Comparison of ENCODE assay signal across 13 mouse cellular contexts in the genomic region with DNA sequence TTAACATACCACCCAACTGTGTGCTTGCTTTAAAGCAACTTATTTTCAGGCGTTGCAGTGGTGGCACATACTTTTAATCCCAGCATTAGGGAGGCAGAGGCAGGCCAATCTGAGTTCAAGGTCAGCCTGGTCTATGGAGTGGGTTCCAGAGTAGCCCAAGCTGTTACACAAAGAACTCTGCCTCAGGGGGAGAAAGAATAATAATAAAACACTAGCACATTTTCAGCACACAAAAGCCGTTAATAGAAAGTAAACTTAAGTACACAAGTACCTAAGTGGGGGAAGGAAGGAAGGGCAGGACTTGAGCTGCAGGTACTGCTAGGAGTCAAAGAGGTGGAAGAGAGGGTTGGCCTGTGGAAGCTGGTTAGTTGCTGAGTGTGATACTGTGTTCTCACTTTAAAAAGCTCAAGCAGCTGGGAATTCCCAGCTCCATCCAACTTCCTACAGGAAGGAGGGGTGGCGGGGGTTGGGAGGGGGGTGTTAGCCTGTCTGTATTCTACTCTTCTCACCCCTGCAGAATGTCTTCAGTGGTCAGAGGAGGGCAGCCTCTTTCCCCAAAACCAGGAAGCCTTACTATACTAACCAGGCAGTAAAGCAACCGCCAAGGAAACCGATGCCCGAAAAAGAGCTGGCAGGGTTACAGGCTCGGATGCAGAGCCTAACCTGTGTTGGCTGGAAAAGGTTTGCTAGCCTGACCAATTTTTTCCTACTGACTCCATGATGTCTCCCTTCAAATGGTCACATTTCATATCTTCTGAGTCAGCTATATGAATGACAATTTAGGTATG. TPM values are rescaled to one million over a fixed set of nuclear protein-coding genes. Genes with fewer than 3 reads are reported as not detected.
DNase-seq lines count a peak whose midpoint lies in the region; ATAC-seq and TF ChIP-seq lines count a peak whose summit lies in the region.
"Had no signal": no experiment of that assay in that cellular context is flagged by ENCODE, and none has a peak within 500 bp of the region (broad histone marks: within the 10 kb centered on the region; RNA-seq: fewer than 3 reads in every experiment).

No protein-coding gene starts in this region.

- no peak for TF ChIP-seq CTCF in gastrocnemius, adult 2 months (IDR thresholded peaks at IDR 0.05)
- TF ChIP-seq CTCF in testis, adult 2 months (IDR thresholded peaks at IDR 0.05; ENCODE audit: control insufficient read depth, insufficient read depth, insufficient replicate concordance, low read depth, low read length): no peak

- no peak for ATAC-seq in kidney, embryonic 16.5 days (ENCODE audit: low FRiP score, low TSS enrichment)
- no peak for ATAC-seq in forebrain, embryonic 15.5 days (replicated peaks)
- ATAC-seq: midbrain, embryonic 13.5 days had no signal

- TF ChIP-seq POLR2A in testis, adult 2 months (IDR thresholded peaks at IDR 0.05; ENCODE audit: control insufficient read depth, low read depth, low read length): no peak

- H3K27me3 ChIP-seq in kidney, embryonic 16.5 days (ENCODE audit: insufficient read depth, low read length): no peaks in the 10 kb centered on the region
- no peaks in the 10 kb centered on the region for H3K27me3 ChIP-seq in testis, adult 2 months (ENCODE audit: control insufficient read depth, insufficient read depth, low read length)
- H3K27me3 ChIP-seq in forebrain, embryonic 15.5 days: no peaks in the 10 kb centered on the region
- H3K27me3 ChIP-seq: midbrain, embryonic 13.5 days had no signal

- no peaks in the 10 kb centered on the region for H3K9me3 ChIP-seq in kidney, embryonic 16.5 days (ENCODE audit: low read length)
- H3K9me3 ChIP-seq in forebrain, embryonic 15.5 days: no peaks in the 10 kb centered on the region
- H3K9me3 ChIP-seq: midbrain, embryonic 13.5 days had no signal

- no peak overlapping the region for H3K4me2 ChIP-seq in kidney, embryonic 16.5 days (replicated peaks; ENCODE audit: low read depth, low read length)
- no peak overlapping the region for H3K4me2 ChIP-seq in forebrain, embryonic 15.5 days (replicated peaks)
- H3K4me2 ChIP-seq: midbrain, embryonic 13.5 days had no signal

- peak overlapping the region; percentile 80 for H3K27ac ChIP-seq in gastrocnemius, adult 2 months
- peak overlapping the region; percentile 17; the same call in 1 of the 2 replicates for H3K27ac ChIP-seq in kidney, embryonic 16.5 days (ENCODE audit: low read length)
- H3K27ac ChIP-seq in testis, adult 2 months (ENCODE audit: control insufficient read depth, insufficient read depth, low read depth, low read length): peak overlapping the region; percentile 43
- no peak overlapping the region for H3K27ac ChIP-seq in forebrain, embryonic 15.5 days (replicated peaks)
- H3K27ac ChIP-seq: midbrain, embryonic 13.5 days had no signal

- 68% methylated on average over 7 of the region's 7 CpGs for WGBS in kidney, embryonic 16.5 days
- WGBS in forebrain, embryonic 15.5 days: 83% methylated on average over 7 of the region's 7 CpGs

- peak; percentile 50 for DNase-seq in gastrocnemius, adult 2 months
- DNase-seq in gastrocnemius, postnatal 4 days (ENCODE audit: low spot score in 2 of 2): no peak
- no peak for DNase-seq in kidney, postnatal 25 days
- no peak for DNase-seq in testis, postnatal 14 days (ENCODE audit: low spot score)
- no peak for DNase-seq in urinary bladder, postnatal 36 days (ENCODE audit: low spot score in 2 of 2)

- H3K36me3 ChIP-seq in kidney, embryonic 16.5 days (ENCODE audit: insufficient read depth, low read length): peaks cover 6% of the 10 kb centered on the region; the same call in 1 of the 2 replicates
- H3K36me3 ChIP-seq in testis, adult 2 months (ENCODE audit: control insufficient read depth, insufficient read depth, low read length): no peaks in the 10 kb centered on the region; the same call in 1 of the 2 replicates
- H3K36me3 ChIP-seq in forebrain, embryonic 15.5 days: 0 out of 2 replicates have a peak, but pooled peaks cover 5% of the 10 kb centered on the region

- H3K9ac ChIP-seq in kidney, embryonic 16.5 days (replicated peaks; ENCODE audit: low read length): no peak overlapping the region
- no peak overlapping the region for H3K9ac ChIP-seq in forebrain, embryonic 15.5 days (replicated peaks)
- H3K9ac ChIP-seq: midbrain, embryonic 13.5 days had no signal

- H3K4me3 ChIP-seq in gastrocnemius, adult 2 months: peak overlapping the region; percentile 45
- H3K4me3 ChIP-seq in kidney, embryonic 16.5 days (ENCODE audit: low read length): no peak overlapping the region
- no peak overlapping the region for H3K4me3 ChIP-seq in testis, adult 2 months (ENCODE audit: control insufficient read depth, low read depth, low read length)
- no peak overlapping the region for H3K4me3 ChIP-seq in forebrain, embryonic 15.5 days
- H3K4me3 ChIP-seq: midbrain, embryonic 13.5 days had no signal

- intact Hi-C loops in gastrocnemius, adult 2 months (cut with DNase I): no loop called here

- H3K4me1 ChIP-seq in kidney, embryonic 16.5 days (ENCODE audit: insufficient read depth, low read length): peaks cover 26% of the 10 kb centered on the region
- H3K4me1 ChIP-seq in testis, adult 2 months (ENCODE audit: control insufficient read depth, insufficient read depth, low read length): peaks cover 13% of the 10 kb centered on the region
- H3K4me1 ChIP-seq in forebrain, embryonic 15.5 days: peaks cover 36% of the 10 kb centered on the region

RNA-seq across cellular contexts. Expression of gene Zfp787, which starts 9.4 kb away (rescaled TPM):
- total RNA-seq in gastrocnemius, adult 2 months (2021): 10 to 100 TPM; 28.3 to 28.4 TPM
- 10 to 100 TPM; 38.9 to 52.0 TPM for total RNA-seq in gastrocnemius, postnatal 4 days (2021)
- polyA plus RNA-seq in kidney, embryonic 16.5 days (2015; fragmentation: Nextera tagmentation; extraction: Ambion mirVana): 27.7 and 31.8 TPM in 2 replicates
- 41.0 and 45.8 TPM in 2 replicates for polyA plus RNA-seq in testis, adult 2 months (2012; rRNA removed)
- 23.7 and 25.5 TPM in 2 replicates for polyA plus RNA-seq in forebrain, embryonic 15.5 days (2015; fragmentation: Nextera tagmentation; extraction: Ambion mirVana)

RNA-seq across cellular contexts. Expression of gene Zfp444, which starts 25.6 kb away (rescaled TPM):
- total RNA-seq in gastrocnemius, adult 2 months (2021): 1 to 10 TPM; 7.4 to 9.1 TPM
- 10 to 100 TPM; 11.8 to 12.5 TPM for total RNA-seq in gastrocnemius, postnatal 4 days (2021)
- polyA plus RNA-seq in kidney, embryonic 16.5 days (2015; fragmentation: Nextera tagmentation; extraction: Ambion mirVana): 69.9 and 73.5 TPM in 2 replicates
- 20.3 and 21.6 TPM in 2 replicates for polyA plus RNA-seq in testis, adult 2 months (2012; rRNA removed)
- polyA plus RNA-seq in forebrain, embryonic 15.5 days (2015; fragmentation: Nextera tagmentation; extraction: Ambion mirVana): 111 and 112 TPM in 2 replicates

RNA-seq across cellular contexts. Expression of gene Galp, which starts 50.5 kb away (rescaled TPM):
- not detected for total RNA-seq in gastrocnemius, adult 2 months (2021)
- not detected for total RNA-seq in gastrocnemius, postnatal 4 days (2021)
- polyA plus RNA-seq in kidney, embryonic 16.5 days (2015; fragmentation: Nextera tagmentation; extraction: Ambion mirVana): not detected in 2 replicates
- polyA plus RNA-seq in testis, adult 2 months (2012; rRNA removed): not detected in 2 replicates
- polyA plus RNA-seq in forebrain, embryonic 15.5 days (2015; fragmentation: Nextera tagmentation; extraction: Ambion mirVana): not detected in 2 replicates
- total RNA-seq: gastrocnemius, adult 8-10 months; left cerebral cortex, postnatal 14 days had no signal
- polyA plus RNA-seq: C2C12; kidney, embryonic 14.5 days; midbrain, embryonic 13.5 days had no signal
